Mouse (Mus musculus): ENCODE data around the gene Tmco3.

The Tmco3 gene

GRCm38 (mm10) chr8:13287692-13288623 is at the start of gene Tmco3, which contains the start of gene Dcun1d2:
Tmco3 (plus strand) TSS chr8:13288190.
Dcun1d2 (minus strand) TSS chr8:13288131.
- DNase-seq: peak; percentile 97

GRCm38 (mm10) chr8:13240055-13240454 is 47.9 kb upstream of the Tmco3 start:
- peak in 1 of 2 experiments; percentile 12 for DNase-seq

- DNase-seq: peak; percentile 42 to 62
These were observed 47.3 kb upstream of the Tmco3 start for GRCm38 (mm10) chr8:13240691-13241090.

- peak in 1 of 2 experiments; percentile 31 for DNase-seq
These were observed 44.8 kb upstream of the Tmco3 start for GRCm38 (mm10) chr8:13242985-13243870.

GRCm38 (mm10) chr8:13244343-13244880 is 43.6 kb upstream of the Tmco3 start:
- DNase-seq: peak in 1 of 2 experiments; percentile 16

GRCm38 (mm10) chr8:13252837-13253236 is 35.2 kb upstream of the Tmco3 start:
- DNase-seq: no peak

GRCm38 (mm10) chr8:13253413-13253812 is 34.6 kb upstream of the Tmco3 start:
- DNase-seq: no peak

GRCm38 (mm10) chr8:13254019-13254418 is 34.0 kb upstream of the Tmco3 start, which contains the start of gene Adprhl1:
Adprhl1 (minus strand) TSS chr8:13254162.
- peak; percentile 76 to 80 for DNase-seq

GRCm38 (mm10) chr8:13263376-13263775 is 24.6 kb upstream of the Tmco3 start:
- DNase-seq: no peak

GRCm38 (mm10) chr8:13267566-13267965 is 20.4 kb upstream of the Tmco3 start:
- DNase-seq: peak in 1 of 2 experiments; percentile 6

GRCm38 (mm10) chr8:13272834-13273233 is 15.2 kb upstream of the Tmco3 start:
- no peak for DNase-seq

GRCm38 (mm10) chr8:13276941-13277447 is 11.0 kb upstream of the Tmco3 start:
- DNase-seq: no peak

GRCm38 (mm10) chr8:13283200-13283599 is 4.8 kb upstream of the Tmco3 start:
- no peak for DNase-seq

- peak; percentile 94 to 98 for DNase-seq
These were observed 692 bp upstream of the Tmco3 start for GRCm38 (mm10) chr8:13287304-13287691.

GRCm38 (mm10) chr8:13288646-13289045 is 656 bp downstream of the Tmco3 start:
- DNase-seq: no peak

GRCm38 (mm10) chr8:13292364-13292763 is 4.4 kb downstream of the Tmco3 start:
- DNase-seq: peak; percentile 77 to 80

GRCm38 (mm10) chr8:13293677-13294470 is 5.9 kb downstream of the Tmco3 start:
- DNase-seq: no peak

- DNase-seq: peak in 1 of 2 experiments; percentile 55
These were observed 11.6 kb downstream of the Tmco3 start for GRCm38 (mm10) chr8:13299571-13299970.

- DNase-seq: no peak
These were observed 13.0 kb downstream of the Tmco3 start for GRCm38 (mm10) chr8:13301036-13301435.

GRCm38 (mm10) chr8:13305459-13305858 is 17.5 kb downstream of the Tmco3 start:
- no peak for DNase-seq

- no peak for DNase-seq
These were observed 17.9 kb downstream of the Tmco3 start for GRCm38 (mm10) chr8:13305884-13306283.

All from kidney, postnatal 25 days (tissue).